Comparison of ENCODE assay signal across 13 mouse cellular contexts in genomic region chr4:84633991-84634390, GRCm38 (mm10). TPM values are rescaled to one million over a fixed set of nuclear protein-coding genes. Genes with fewer than 3 reads are reported as not detected.
DNase-seq lines count a peak whose midpoint lies in the region; ATAC-seq and TF ChIP-seq lines count a peak whose summit lies in the region.
"Had no signal": no experiment of that assay in that cellular context is flagged by ENCODE, and none has a peak within 500 bp of the region (broad histone marks: within the 10 kb centered on the region; RNA-seq: fewer than 3 reads in every experiment).

No protein-coding gene starts in this region.

- H3K27me3 ChIP-seq in lung, embryonic 15.5 days: no peaks in the 10 kb centered on the region
- no peaks in the 10 kb centered on the region for H3K27me3 ChIP-seq in embryonic facial prominence, embryonic 14.5 days (replicated peaks; ENCODE audit: control insufficient read depth, insufficient read depth, low read length)
- no peaks in the 10 kb centered on the region for H3K27me3 ChIP-seq in limb, embryonic 14.5 days (ENCODE audit: control insufficient read depth, insufficient read depth, low read length)
- H3K27me3 ChIP-seq in hindbrain, embryonic 12.5 days: peaks cover 20% of the 10 kb centered on the region
- H3K27me3 ChIP-seq in heart, embryonic 12.5 days (replicated peaks): no peaks in the 10 kb centered on the region

- no peaks in the 10 kb centered on the region for H3K9me3 ChIP-seq in lung, embryonic 15.5 days
- H3K9me3 ChIP-seq in embryonic facial prominence, embryonic 14.5 days (ENCODE audit: control insufficient read depth, low read length): no peaks in the 10 kb centered on the region
- no peaks in the 10 kb centered on the region for H3K9me3 ChIP-seq in limb, embryonic 14.5 days (ENCODE audit: control insufficient read depth, low read length)
- H3K9me3 ChIP-seq in hindbrain, embryonic 12.5 days (replicated peaks): no peaks in the 10 kb centered on the region
- H3K9me3 ChIP-seq in heart, embryonic 12.5 days (replicated peaks): no peaks in the 10 kb centered on the region

- no peak for DNase-seq in lung, postnatal 25 days (ENCODE audit: low spot score)
- peak; percentile 81 for DNase-seq in embryonic facial prominence, embryonic 14.5 days (ENCODE audit: low spot score)
- DNase-seq in limb, embryonic 14.5 days (ENCODE audit: low spot score): peak; percentile 58
- DNase-seq in kidney, adult 11 months: no peak
- no peak for DNase-seq in urinary bladder, postnatal 10 days (ENCODE audit: low spot score)
- DNase-seq: cerebellum, adult 2 months; kidney, adult 8-10 months; right cerebral cortex, adult 18-20 months had no signal

- H3K36me3 ChIP-seq in lung, embryonic 15.5 days: no peaks in the 10 kb centered on the region
- no peaks in the 10 kb centered on the region for H3K36me3 ChIP-seq in embryonic facial prominence, embryonic 14.5 days (ENCODE audit: control insufficient read depth, insufficient read depth, low read length)
- H3K36me3 ChIP-seq in limb, embryonic 14.5 days (ENCODE audit: control insufficient read depth, insufficient read depth, low read length): no peaks in the 10 kb centered on the region
- no peaks in the 10 kb centered on the region for H3K36me3 ChIP-seq in hindbrain, embryonic 12.5 days
- no peaks in the 10 kb centered on the region for H3K36me3 ChIP-seq in heart, embryonic 12.5 days

- no peak for TF ChIP-seq POLR2A in limb, embryonic 14.5 days (IDR thresholded peaks at IDR 0.05; ENCODE audit: borderline replicate concordance, extremely low read depth, insufficient read depth, insufficient read length)

- H3K27ac ChIP-seq in lung, embryonic 15.5 days: peak overlapping the region; percentile 58
- H3K27ac ChIP-seq in embryonic facial prominence, embryonic 14.5 days (replicated peaks; ENCODE audit: low read depth, low read length): peak overlapping the region; percentile 69
- H3K27ac ChIP-seq in limb, embryonic 14.5 days (replicated peaks; ENCODE audit: low read depth, low read length): peak overlapping the region; percentile 59
- no peak overlapping the region for H3K27ac ChIP-seq in hindbrain, embryonic 12.5 days
- no peak overlapping the region for H3K27ac ChIP-seq in heart, embryonic 12.5 days (ENCODE audit: poor library complexity, severe bottlenecking)
- H3K27ac ChIP-seq: macrophage had no signal

- WGBS in lung, embryonic 15.5 days: 53% methylated on average over 1 of the region's 1 CpGs
- 35% methylated on average over 1 of the region's 1 CpGs for WGBS in embryonic facial prominence, embryonic 14.5 days
- WGBS in limb, embryonic 14.5 days: 41% methylated on average over 1 of the region's 1 CpGs
- WGBS in hindbrain, embryonic 12.5 days: 95% methylated on average over 1 of the region's 1 CpGs
- 88% methylated on average over 1 of the region's 1 CpGs for WGBS in heart, embryonic 12.5 days

- H3K9ac ChIP-seq in lung, embryonic 15.5 days: no peak overlapping the region
- H3K9ac ChIP-seq in embryonic facial prominence, embryonic 14.5 days (ENCODE audit: low read depth, low read length): no peak overlapping the region
- no peak overlapping the region for H3K9ac ChIP-seq in limb, embryonic 14.5 days (ENCODE audit: low read depth, low read length, severe bottlenecking)
- H3K9ac ChIP-seq in hindbrain, embryonic 12.5 days: no peak overlapping the region
- no peak overlapping the region for H3K9ac ChIP-seq in heart, embryonic 12.5 days

- H3K4me1 ChIP-seq in lung, embryonic 15.5 days: peaks cover 43% of the 10 kb centered on the region
- H3K4me1 ChIP-seq in embryonic facial prominence, embryonic 14.5 days (ENCODE audit: control insufficient read depth, insufficient read depth, low read length): peaks cover 66% of the 10 kb centered on the region
- peaks cover 55% of the 10 kb centered on the region for H3K4me1 ChIP-seq in limb, embryonic 14.5 days (ENCODE audit: control insufficient read depth, insufficient read depth, low read length)
- H3K4me1 ChIP-seq in hindbrain, embryonic 12.5 days: peaks cover 20% of the 10 kb centered on the region
- H3K4me1 ChIP-seq in heart, embryonic 12.5 days (replicated peaks): peaks cover 10% of the 10 kb centered on the region; the same call in 1 of the 2 replicates

- no peak overlapping the region for H3K4me3 ChIP-seq in lung, embryonic 15.5 days
- no peak overlapping the region for H3K4me3 ChIP-seq in embryonic facial prominence, embryonic 14.5 days (ENCODE audit: low read depth, low read length)
- no peak overlapping the region for H3K4me3 ChIP-seq in limb, embryonic 14.5 days (replicated peaks; ENCODE audit: low read length)
- no peak overlapping the region for H3K4me3 ChIP-seq in hindbrain, embryonic 12.5 days
- no peak overlapping the region for H3K4me3 ChIP-seq in heart, embryonic 12.5 days
- H3K4me3 ChIP-seq: erythroblast, embryonic 14.5 days had no signal

- no peak overlapping the region for H3K4me2 ChIP-seq in lung, embryonic 15.5 days
- H3K4me2 ChIP-seq in embryonic facial prominence, embryonic 14.5 days (ENCODE audit: low read depth, low read length): peak overlapping the region; percentile 21
- 0 out of 2 replicates have a peak overlapping the region, but pooled peaks have one; percentile 1 for H3K4me2 ChIP-seq in limb, embryonic 14.5 days (replicated peaks; ENCODE audit: low read depth, low read length, severe bottlenecking)
- no peak overlapping the region for H3K4me2 ChIP-seq in hindbrain, embryonic 12.5 days (replicated peaks)
- H3K4me2 ChIP-seq in heart, embryonic 12.5 days: no peak overlapping the region

- peak; percentile 75 for ATAC-seq in lung, embryonic 15.5 days (ENCODE audit: borderline replicate concordance, extremely low read depth, low FRiP score, low TSS enrichment)
- ATAC-seq in embryonic facial prominence, embryonic 14.5 days (ENCODE audit: low read depth): peak; percentile 51
- peak; percentile 51 for ATAC-seq in limb, embryonic 14.5 days (ENCODE audit: low FRiP score, low read depth)
- no peak for ATAC-seq in hindbrain, embryonic 12.5 days (ENCODE audit: low FRiP score)
- ATAC-seq in heart, embryonic 12.5 days (ENCODE audit: insufficient number of reproducible peaks, low FRiP score): no peak

RNA-seq across cellular contexts. Expression of gene Bnc2, which starts 41.1 kb away (rescaled TPM):
- 5.8 and 6.0 TPM in 2 replicates for polyA plus RNA-seq in lung, embryonic 15.5 days (2015; fragmentation: Nextera tagmentation; extraction: Ambion mirVana)
- polyA plus RNA-seq in embryonic facial prominence, embryonic 14.5 days (2014; fragmentation: Nextera tagmentation; extraction: Ambion mirVana): 23.9 and 26.3 TPM in 2 replicates
- 24.3 and 36.8 TPM in 2 replicates for polyA plus RNA-seq in limb, embryonic 14.5 days (2012; rRNA removed)
- 25.7 and 32.9 TPM in 2 replicates for polyA plus RNA-seq in limb, embryonic 14.5 days (2014; fragmentation: Nextera tagmentation; extraction: Ambion mirVana)
- 19.2 and 27.1 TPM in 2 replicates for polyA plus RNA-seq in hindbrain, embryonic 12.5 days (2016; fragmentation: Nextera tagmentation; extraction: Ambion mirVana)
- polyA plus RNA-seq in heart, embryonic 12.5 days (2016; fragmentation: Nextera tagmentation; extraction: Ambion mirVana): 1.6 and 1.7 TPM in 2 replicates
- polyA plus RNA-seq: erythroblast, embryonic 14.5 days had no signal

Comparison
In these comparisons a context has a peak if more than half of its experiments do, and no peak if none do; other contexts are left out.
1. ATAC-seq: peak in lung, embryonic 15.5 days (single experiment), embryonic facial prominence, embryonic 14.5 days (single experiment) and limb, embryonic 14.5 days (single experiment); none in hindbrain, embryonic 12.5 days (single experiment) and heart, embryonic 12.5 days (single experiment).
2. H3K27ac ChIP-seq: peak in lung, embryonic 15.5 days (single experiment), embryonic facial prominence, embryonic 14.5 days (single experiment) and limb, embryonic 14.5 days (single experiment); none in hindbrain, embryonic 12.5 days (single experiment) and heart, embryonic 12.5 days (single experiment).
3. H3K4me2 ChIP-seq: peak in embryonic facial prominence, embryonic 14.5 days (single experiment) and limb, embryonic 14.5 days (single experiment); none in lung, embryonic 15.5 days (single experiment), hindbrain, embryonic 12.5 days (single experiment) and heart, embryonic 12.5 days (single experiment).
4. DNase-seq: peak in embryonic facial prominence, embryonic 14.5 days (single experiment) and limb, embryonic 14.5 days (single experiment); none in lung, postnatal 25 days (single experiment), kidney, adult 11 months (single experiment) and urinary bladder, postnatal 10 days (single experiment).